Mouse (Mus musculus): ENCODE data around the gene Dnah17.
A peak's percentile ranks its signal among the peaks of the same experiment; 100 is the strongest.

Dnah17 gene

DNA sequence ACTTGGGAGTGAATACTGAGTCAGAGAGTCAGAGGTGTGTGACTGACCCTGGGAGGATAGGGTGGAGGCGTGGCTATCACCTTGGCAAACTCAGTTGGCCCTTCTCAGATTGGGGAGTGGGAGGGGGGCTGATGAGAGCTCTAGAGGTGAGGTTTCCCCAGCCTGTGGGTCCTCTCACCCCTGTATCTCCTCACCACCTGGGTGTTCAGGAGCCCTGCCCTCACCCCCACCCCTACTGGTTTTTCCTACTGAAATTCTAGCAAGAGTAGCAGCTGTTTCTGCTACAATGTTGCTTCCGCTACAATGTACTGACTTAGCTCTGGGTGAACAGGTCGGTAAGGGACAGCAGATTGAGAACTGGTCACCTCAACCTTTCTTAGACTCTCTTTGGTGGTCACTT is 46.2 kb downstream of the Dnah17 start:
- no peak for DNase-seq

DNA sequence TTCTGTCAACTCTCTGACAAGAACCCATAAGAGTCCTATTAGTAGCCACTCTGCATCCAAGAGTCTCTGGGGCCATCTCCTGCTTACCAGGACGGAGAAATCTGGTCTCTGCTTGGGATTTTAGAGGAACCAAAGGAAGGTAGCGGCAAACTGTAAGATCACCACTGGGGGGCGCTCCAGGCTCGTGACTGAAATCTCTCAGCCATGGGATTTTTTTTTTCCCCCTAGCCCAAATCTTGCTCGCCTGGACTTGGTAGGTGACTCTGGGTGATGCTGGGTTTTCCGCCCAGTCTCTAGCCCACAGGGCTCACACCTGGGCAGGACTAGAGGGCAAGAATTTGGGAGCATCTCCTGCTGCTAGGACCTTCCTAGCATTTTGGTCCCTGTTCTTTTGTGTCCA is 46.6 kb downstream of the Dnah17 start:
- DNase-seq: peak; percentile 37

DNA sequence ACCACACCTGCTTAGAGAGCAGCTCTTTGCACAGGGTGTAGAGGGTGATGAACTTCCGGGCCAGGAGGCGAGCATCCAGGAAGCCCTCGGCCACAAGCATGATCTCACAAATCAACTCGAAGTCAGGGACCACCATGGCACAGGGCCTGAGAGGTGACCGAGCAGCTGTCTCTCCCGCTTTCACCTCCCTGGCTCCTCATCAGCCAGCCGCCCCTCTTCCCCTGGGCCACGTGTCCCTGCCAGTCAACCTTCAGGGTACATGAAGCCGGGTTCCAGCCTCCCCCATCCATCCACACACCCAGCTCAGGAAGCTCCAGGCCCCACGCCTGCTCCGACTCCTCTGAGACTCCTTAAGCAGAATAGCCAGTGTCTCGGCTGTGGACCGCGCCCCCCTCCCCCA is 48.1 kb downstream of the Dnah17 start:
- DNase-seq: no peak

DNA sequence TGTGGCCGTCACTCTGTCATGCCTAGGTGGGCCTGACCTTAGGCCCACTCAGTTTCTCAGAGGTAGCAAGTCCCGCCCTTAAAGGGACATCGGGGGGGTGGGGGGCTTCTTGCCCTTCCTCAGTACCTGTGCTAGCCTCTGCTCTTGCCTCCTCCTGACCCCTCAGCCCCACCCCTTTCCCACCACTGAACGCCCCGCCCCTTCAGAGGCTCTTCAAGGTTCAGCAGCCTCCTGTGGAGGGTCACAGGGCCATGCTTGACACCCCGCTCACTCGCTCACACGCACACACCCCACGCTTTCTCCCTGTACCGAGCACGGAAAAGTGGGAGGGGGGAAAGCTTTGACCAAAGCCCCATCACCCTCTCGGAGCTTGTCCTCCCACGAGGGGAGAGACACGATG is 50.7 kb downstream of the Dnah17 start:
- no peak for DNase-seq

DNA sequence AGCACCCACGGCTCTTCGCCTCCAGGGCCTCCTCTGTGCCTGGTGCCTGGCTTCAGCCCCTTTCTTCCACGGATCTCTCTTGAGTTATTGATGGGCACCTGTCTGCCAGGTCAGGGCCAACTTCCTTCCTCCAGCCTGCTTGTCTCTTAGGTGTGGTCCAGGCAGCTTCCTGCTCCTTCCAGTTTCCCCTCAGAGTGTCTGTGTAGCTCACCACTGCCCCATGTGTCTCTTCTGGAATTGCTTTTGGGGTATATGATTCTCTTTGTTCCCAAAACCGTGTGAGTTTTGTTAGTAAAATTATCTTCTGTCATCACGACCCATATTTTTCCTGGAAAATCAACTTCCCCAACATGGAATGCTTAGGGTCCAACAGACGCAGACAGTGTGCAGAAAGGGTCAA is 53.5 kb downstream of the Dnah17 start:
- no peak for DNase-seq

DNA sequence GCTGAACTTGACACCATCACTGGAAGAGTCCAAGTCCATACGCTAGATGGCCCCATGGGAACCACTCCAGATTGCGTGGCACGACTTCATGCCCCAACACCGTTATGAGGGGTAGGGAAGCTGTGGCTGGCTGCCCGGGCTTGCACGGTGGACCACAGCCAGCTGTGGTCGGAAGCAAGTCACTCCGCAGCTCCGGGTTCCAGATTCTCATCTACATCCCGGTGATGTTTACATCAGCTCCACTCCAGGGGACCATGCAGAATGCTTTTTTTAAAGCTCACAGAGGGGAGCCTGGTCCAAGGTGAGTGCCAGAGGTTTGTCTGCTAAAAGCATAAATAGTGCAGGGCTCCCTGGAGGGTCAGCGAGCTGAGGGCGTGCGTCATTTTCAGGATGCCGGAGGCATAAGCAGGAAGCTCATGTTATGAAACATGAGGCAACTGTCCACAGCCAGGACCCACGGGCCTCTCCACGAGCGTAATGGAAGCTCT is 55.4 kb downstream of the Dnah17 start:
- no peak for DNase-seq

DNA sequence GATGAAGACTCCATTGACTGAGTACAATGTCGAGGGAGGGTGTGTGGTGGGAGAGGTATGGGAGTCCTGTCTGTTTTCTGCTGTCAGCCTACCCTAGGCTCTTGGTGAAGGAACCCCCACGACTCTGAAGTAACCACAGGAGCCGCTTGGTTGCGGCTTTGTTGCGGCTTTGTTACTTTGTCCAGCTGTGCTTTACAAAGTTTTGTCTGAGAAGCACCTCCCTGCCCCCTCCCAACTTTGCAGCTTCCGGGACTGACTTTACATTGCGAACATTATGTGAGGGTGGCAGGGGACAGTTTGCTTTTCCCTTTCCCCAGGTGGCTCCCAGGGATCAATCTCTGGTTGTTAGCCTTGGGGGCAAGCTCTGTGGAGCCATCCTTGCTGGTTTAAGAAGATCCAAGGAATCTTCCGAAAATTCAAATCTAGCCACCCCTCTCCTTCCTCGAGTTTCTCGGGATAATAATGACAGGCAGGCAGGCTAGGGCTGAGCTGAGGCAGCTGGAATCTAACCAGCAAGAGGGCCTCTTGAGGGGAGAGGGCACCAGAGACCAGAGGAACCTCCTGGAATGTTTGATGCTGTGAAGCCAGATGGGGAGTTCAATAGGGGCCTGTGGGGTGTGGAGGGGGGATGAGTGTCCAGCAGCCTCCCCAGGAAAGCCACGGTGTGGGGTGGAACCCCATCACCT is 59.1 kb downstream of the Dnah17 start:
- DNase-seq: no peak

DNA sequence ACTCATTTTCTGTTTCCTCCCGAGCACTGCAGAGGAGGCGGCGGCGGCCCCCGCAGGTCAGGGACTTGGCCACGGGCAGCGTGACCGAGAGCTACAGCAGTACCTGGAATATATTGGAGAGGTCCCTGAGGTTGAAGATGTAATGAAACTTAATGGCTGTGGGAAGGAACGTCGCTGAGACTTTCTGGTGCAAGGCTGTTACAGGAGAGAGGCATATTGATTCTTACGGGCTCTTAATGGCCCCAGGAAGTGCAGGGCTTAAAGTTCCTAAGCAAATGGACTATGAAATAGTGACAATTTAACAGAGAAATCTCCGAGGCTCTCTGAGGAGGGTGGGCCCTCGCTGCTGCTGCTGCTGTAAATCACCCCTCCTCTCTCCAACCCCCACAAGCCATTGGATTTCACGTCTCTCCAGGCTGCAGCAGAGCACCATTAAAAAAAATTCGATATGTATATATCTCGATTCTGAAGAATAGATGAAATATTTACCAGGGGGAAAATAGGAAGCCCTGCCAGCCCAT is 61.6 kb downstream of the Dnah17 start:
- no peak for DNase-seq

DNA sequence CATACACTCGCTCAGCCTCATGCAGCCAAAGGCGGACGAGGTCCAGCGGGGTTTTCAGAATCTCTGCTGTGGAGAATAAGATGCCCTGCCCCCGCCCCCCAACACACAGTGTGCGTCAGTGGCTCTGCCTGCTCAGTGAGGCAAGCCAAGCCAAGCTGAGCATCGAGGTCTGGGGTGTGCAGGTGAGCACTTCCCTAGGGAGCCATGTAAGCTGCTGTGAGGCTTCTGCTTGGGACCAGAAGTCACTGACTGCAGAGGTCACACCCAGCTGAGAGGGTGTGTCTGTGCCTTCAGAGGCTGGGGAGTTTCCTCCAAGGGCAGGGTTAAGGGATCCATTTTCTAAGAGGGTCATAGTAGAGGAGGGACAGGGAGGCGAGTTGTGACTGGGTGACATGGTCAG is 62.8 kb downstream of the Dnah17 start:
- DNase-seq: no peak

DNA sequence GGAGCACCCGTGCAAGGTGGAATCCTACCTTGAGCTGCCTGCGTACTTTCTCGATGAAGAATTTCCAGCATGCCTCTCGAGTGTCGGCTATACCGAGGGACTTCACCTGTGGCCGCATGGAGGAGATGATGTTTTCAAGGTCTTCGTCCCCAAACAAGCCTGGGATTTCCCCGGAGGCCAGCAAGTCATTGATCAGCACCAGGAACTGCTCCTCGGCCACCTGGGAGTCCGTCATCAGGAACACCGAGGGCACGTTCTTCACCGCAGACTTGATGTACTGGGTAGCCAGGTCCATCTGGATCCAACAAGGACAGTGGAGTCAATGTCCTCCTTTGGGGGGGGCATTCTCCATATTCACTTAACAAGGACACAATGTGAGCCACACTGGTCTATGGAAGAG is 70.4 kb downstream of the Dnah17 start:
- no peak for DNase-seq

DNA sequence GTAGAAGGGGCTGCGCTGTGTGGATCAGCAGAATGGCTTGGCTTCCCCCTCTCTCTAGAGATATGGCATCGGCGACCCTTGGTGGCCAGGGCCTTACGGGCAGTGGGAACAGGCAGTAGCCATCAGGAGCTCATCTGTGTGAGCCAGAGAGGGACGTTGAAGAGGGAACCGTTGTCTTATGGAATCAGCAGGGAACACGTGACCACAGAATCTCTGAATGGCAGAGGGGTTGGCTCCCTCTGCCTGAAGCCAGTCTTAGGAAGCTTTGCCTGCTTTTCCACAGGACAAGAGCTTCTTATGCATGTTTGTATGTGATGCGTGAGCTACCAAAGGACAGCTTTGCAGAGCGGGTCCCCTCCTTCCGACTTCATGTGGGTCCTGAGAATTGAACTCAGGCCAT is 71.6 kb downstream of the Dnah17 start:
- DNase-seq: no peak

DNA sequence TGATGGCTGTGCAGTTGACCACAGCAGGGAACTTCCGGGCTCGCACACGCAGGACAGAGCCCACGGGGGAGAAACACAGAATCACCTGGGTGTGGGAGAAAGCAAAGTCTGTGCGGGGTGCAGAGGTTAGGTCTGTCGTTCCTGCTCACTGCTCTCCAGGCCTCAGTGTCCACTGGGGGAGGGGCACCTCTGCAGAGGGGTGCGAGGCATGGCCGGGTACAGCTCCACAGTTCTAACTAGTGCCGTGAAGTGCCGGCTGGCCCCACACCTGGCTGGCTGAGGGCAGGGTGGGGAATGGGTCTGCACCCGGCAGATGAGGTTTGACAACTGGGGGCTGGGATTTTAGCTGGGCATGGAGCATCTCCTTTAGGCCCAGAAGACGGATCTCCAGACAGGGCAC is 72.1 kb downstream of the Dnah17 start:
- DNase-seq: no peak

DNA sequence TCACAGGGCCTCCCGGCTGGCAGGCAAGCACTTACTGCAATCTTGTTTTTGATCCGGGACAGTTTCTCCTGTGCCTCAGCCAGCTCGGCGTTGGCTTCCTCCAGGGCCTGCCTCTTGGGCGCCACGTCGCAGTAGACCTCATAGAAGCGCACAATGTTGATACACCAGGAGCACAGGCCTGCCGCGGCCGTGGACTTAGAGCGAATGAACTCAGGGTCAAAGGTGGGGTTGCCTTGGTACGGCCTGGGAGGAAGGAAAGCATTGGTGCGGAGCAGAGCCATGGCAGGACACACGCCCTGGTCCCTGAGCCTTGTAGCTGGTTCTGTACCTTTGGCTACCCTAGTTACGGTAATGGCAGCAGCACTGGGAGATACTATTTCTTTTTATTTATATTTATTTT is 80.3 kb downstream of the Dnah17 start:
- DNase-seq: no peak

DNA sequence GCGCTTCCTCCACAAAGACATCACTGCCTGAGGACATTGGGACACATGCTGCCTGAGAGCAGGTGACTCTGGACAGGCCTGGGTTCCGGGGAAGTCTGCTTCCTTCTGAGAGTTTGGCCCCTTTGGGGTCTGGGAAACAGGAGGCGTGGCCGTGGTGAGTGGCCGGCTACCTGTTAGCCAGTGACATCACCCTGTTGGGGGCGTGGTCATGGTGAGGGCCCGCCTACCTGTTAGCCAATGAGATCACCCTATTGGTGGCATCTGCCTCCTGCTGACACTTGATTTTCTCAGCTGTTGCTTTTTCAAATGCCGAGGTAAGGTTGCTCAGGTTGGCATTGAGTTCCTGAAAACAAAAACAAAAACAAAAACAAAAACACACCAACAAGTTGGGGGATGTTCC is 80.8 kb downstream of the Dnah17 start:
- DNase-seq: no peak

DNA sequence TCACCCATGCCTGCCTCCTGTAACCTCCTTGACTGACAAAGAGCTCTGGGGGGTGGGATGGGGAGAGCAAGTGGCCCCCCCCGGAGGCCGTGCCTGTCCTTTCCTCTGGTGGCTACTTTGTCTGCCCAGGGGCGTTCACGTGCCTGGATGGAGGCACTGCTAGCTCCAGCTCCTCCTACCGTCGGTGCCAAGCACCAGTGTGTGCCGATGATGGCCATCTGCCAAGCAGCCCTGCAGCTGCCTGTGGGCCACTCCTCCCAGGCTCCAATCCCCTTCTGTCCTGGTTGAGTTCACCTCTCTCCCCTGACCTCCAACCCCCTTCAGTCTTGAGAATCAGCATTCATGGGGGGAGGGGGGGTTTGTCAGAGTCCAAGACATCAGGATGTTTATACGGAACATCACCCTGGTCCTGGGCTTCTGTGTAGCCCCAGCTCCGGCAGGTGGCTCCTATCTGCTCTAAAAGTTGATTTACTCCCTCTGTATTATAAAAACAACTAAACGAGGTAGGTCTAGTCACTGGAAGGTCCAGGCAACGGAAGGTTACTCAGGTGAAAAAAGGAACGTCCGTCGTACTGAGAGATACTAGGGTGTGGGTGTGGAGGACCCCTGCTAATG is 87.0 kb downstream of the Dnah17 start:
- DNase-seq: peak; percentile 42

DNA sequence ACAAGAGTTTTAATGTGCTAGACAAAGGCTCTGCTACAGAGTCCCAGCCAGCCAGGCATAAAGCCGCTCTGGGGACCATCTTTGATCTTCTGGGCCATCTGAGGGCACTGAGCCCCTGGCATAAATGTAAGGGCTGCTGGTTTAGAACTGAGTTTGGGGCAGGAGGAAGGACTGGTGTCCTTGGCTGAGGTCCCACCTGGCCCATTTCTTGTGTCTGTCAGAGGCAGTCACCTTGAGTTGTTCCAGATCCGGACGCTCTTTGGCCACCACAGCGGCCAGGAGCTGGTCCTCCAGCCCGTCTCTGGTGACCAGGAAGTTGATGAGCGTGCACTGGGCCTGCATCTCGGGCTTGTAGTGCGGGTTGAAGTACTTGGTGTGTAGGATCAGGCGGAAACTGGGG is 87.6 kb downstream of the Dnah17 start:
- no peak for DNase-seq

DNA sequence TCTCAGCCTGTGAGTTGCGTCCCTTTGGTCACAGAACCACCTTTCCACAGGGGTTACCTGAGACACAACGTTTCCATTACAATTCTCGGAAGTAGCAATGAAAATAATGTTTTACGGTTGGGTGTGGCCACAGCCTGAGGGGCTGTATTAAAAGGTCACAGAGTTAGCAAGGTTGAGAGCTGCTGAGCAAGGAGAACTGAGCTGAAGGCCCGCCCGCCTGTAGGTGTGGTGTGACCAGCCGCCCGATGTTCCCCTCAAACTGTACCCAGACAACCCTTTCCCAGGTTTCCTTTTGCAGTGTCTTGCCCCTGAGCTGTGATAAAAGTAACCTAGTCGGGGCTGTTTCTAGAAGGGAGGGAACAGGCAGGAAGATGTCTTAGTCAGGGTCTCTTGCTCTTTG is 95.4 kb downstream of the Dnah17 start:
- no peak for DNase-seq

DNA sequence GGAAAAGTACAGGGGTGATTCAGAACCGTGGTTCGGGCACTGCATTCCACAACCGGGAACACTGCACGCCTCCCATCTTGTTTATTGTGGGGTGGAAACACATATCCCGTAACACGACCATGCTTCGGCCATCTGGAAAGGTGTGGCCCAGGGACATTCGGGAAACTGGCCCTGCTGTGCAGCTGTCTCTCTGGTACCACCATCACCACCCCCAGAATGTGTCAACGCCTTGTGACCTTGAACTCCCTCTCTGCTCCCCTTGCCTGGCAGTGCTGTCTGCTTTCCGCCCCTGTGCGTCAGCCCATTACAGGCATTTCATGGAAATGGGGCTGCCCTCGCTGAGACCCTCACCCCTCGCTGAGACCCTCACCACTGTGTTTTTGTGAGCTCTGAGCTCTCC is 96.0 kb downstream of the Dnah17 start:
- DNase-seq: no peak

DNA sequence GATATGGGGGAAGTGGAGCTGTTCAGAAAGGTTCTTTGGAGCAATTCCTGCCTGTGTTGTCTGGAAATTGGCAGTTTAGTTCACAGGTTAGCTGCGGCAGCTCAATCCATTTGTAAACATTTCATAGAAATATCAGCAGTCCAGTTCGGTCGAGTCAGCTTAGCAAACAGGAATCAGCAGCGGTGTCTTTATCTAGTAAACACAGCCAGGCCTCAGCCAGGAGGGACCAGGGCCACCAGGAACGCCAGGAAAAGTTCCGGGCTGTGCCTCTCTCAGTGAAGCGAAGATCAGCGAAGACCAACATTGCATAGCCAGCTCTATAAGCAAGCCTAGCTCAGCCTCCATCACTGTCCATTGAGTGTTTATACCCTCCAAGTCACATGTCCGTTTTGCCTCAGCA is 99.3 kb downstream of the Dnah17 start:
- no peak for DNase-seq

DNA sequence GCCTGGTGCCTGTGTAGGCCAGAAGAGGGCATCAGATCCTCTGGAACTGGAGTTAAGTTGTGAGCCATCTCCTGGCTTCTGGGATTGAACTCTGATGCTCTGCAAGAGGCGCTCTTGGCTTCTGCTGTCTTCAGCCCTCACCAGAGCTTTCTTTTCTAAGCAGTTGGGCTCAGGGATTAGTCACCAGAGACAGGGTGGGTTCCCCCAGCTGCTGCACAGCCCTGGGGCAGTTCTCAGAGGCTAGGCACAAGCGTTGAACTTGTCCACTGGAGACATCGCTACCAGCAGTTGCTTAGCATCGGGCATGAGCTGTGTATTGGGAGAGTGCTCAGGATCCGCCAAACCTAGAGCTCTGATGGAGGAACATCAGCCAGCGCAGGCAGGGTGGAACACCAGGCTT is 101.3 kb downstream of the Dnah17 start:
- DNase-seq: no peak

DNA sequence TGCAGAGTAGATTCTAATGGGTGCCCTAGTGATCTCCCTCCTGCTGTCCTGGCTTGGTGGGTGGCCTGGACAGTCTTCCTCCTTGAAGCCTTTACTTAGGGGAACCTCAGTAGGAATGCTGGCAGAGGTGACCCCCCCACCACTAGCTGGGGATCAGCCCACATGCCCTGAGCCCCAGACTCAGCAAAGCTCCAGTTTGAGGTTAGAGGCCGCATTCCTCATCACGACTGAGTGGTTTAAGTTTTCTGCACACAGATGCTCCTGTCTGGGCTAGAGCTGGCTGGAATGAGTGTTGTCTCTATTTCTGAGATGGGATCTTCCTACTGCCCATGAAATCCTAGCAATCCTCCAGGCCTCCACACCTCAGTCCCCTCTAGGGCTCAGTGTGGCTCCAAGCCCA is 106.3 kb downstream of the Dnah17 start:
- DNase-seq: no peak

DNA sequence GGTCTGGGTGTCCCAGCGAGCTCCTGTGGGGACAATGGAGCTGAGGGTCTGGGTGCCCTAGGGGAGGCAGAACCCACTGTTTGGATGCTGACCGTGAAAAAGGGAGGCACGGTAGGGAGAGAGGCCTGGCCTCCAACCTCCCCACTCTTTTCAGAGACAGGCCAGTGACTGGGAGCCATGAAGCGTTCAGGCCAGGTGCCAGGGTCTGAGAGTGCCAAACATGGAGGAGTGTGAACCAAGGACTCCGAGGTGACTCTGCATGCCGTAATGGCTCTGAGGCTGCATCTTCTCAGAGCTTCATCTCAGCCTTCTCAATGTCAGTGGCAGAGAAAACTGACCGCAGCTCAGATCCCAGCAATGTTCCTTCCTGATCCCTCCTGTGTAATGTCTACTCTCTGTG is 107.0 kb downstream of the Dnah17 start:
- no peak for DNase-seq

DNA sequence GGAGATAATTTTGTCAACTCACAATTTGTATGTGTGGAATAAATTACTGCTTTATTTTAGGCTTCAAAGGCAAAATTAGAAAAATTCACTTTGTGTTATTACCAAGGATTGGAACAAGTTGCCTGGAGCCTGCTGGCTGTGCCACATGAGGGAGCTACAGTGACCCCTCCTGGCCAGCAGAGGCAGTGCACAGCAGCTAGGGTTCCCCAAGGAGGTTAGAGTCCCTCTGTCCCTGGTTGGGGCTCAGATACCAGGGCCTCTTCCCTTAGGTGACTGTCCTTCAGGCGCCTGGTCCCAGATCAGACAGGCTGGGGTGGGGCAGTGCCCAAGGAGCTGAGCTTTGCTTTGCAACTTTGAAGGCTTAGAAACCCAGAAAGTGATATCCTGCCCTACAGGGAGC is 108.6 kb downstream of the Dnah17 start:
- peak; percentile 53 for DNase-seq

DNA sequence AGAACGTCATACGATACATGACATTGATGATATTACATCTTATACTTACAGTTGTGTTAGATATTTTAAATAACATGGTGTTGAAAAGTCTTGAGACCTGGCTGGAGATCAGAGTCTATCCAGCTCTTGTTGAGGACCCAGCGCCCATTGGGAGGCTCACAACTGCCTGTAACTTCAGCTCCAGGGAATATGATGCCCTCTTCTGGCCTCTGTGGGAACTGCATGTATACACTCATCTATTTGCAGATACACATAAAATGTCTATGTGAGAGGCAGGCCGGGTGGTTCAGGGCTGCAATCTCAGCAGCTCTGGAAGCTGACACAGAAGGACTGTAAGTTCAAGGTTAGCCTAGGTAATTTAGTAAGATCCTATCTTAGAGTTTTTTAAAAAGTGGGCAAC is 112.1 kb downstream of the Dnah17 start:
- DNase-seq: no peak
